In the genomic region with DNA sequence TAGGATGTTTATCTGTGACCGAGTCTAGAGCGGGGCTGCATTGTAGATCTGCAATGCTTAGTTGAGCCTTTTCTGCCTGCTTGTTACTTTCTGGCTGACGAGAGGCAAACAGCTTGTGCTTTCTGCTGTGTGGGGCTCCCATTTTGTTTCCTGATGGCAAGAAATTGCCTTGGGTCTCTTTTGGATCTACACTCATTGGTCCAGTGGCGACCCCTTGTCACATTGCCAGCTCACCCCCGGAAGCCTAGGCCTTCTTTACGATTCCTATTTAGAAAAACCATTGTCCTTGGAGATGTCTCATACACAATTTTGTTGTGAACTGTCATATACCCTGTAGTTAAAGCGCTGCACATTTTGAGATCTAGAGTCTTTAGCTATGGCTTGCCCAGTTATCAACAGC, we compare ENCODE assay signal across 13 mouse cellular contexts. TPM values are rescaled to one million over a fixed set of nuclear protein-coding genes. Genes with fewer than 3 reads are reported as not detected.
"Had no signal": no experiment of that assay in that cellular context is flagged by ENCODE, and none has a peak within 500 bp of the region (broad histone marks: within the 10 kb centered on the region; RNA-seq: fewer than 3 reads in every experiment).

No protein-coding gene starts in this region.

- DNase-seq: retina, postnatal 1 day; right cerebral cortex, adult 18-20 months; right cerebral cortex, postnatal 14 days; right cerebral cortex, postnatal 25 days; right cerebral cortex, postnatal 4 days; spleen, adult 18-20 months; thymus, adult 18-20 months; thymus, adult 2 months; thymus, postnatal 14 days; thymus, postnatal 25 days; thymus, postnatal 36 days; thymus, postnatal 4 days had no signal

RNA-seq across cellular contexts. Expression of a gene that starts 4.2 kb away (rescaled TPM):
- total RNA-seq: neutrophil, adult 5-6 weeks had no signal

RNA-seq across cellular contexts. Expression of a gene that starts 50.7 kb away (rescaled TPM):
- total RNA-seq: neutrophil, adult 5-6 weeks had no signal
